ENCODE assay signal across 9 mouse cellular contexts in genomic region chr1:165706492-165706891, GRCm38 (mm10). TPM values are rescaled to one million over a fixed set of nuclear protein-coding genes. Genes with fewer than 3 reads are reported as not detected.
DNase-seq lines count a peak whose midpoint lies in the region; ATAC-seq and TF ChIP-seq lines count a peak whose summit lies in the region.
"Had no signal": no experiment of that assay in that cellular context is flagged by ENCODE, and none has a peak within 500 bp of the region (broad histone marks: within the 10 kb centered on the region; RNA-seq: fewer than 3 reads in every experiment).

No protein-coding gene starts in this region.

- H3K4me2 ChIP-seq in kidney, embryonic 14.5 days (replicated peaks; ENCODE audit: low read depth, low read length), result peak overlapping the region; percentile 55
- H3K4me2 ChIP-seq in stomach, postnatal 0 days (replicated peaks; ENCODE audit: low read depth), result peak overlapping the region; percentile 93

- ATAC-seq in kidney, embryonic 14.5 days (ENCODE audit: low FRiP score, low TSS enrichment), result no peak
- no peak for ATAC-seq in stomach, postnatal 0 days (ENCODE audit: low FRiP score, low TSS enrichment)

- no peaks in the 10 kb centered on the region for H3K36me3 ChIP-seq in kidney, embryonic 14.5 days (ENCODE audit: control insufficient read depth, insufficient read depth, low read length)
- no peaks in the 10 kb centered on the region for H3K36me3 ChIP-seq in limb, embryonic 10.5 days
- no peaks in the 10 kb centered on the region for H3K36me3 ChIP-seq in stomach, postnatal 0 days (ENCODE audit: control insufficient read depth, insufficient read depth, low read length)

- H3K4me3 ChIP-seq in kidney, embryonic 14.5 days (ENCODE audit: low read length), result peak overlapping the region; percentile 74
- H3K4me3 ChIP-seq in limb, embryonic 10.5 days, result peak overlapping the region; percentile 72; the same call in 1 of the 2 replicates
- peak overlapping the region; percentile 78 for H3K4me3 ChIP-seq in stomach, postnatal 0 days (ENCODE audit: low read depth, low read length)
- H3K4me3 ChIP-seq: myocyte had no signal

- no peak for TF ChIP-seq CTCF in stomach, postnatal 0 days (IDR thresholded peaks at IDR 0.05; ENCODE audit: low read depth)

- DNase-seq in kidney, postnatal 14 days, result no peak
- DNase-seq in thymus, postnatal 25 days, result peak; percentile 40
- DNase-seq in thymus, adult 18-20 months, result no peak
- DNase-seq in limb, embryonic 10.5 days (ENCODE audit: low spot score), result no peak
- no peak for DNase-seq in stomach, postnatal 0 days (ENCODE audit: low spot score)
- no peak for DNase-seq in layer of hippocampus, postnatal 25 days (ENCODE audit: extremely low spot score in 1 of 2, low spot score in 1 of 2)
- DNase-seq in c-Kit-positive CD71-positive TER-119-positive erythroid progenitor cells, embryonic 14.5 days (ENCODE audit: low spot score), result no peak

- H3K4me1 ChIP-seq in kidney, embryonic 14.5 days (ENCODE audit: control insufficient read depth, insufficient read depth, low read length), result peaks cover 56% of the 10 kb centered on the region
- peaks cover 46% of the 10 kb centered on the region for H3K4me1 ChIP-seq in limb, embryonic 10.5 days
- peaks cover 7% of the 10 kb centered on the region for H3K4me1 ChIP-seq in stomach, postnatal 0 days (replicated peaks; ENCODE audit: control insufficient read depth, insufficient read depth)

- 55% methylated on average over 4 of the region's 4 CpGs for WGBS in kidney, embryonic 14.5 days
- WGBS in limb, embryonic 10.5 days, result 71% methylated on average over 4 of the region's 4 CpGs
- 66% methylated on average over 4 of the region's 4 CpGs for WGBS in stomach, postnatal 0 days

- peak overlapping the region; percentile 8; the same call in 1 of the 2 replicates for H3K27ac ChIP-seq in kidney, embryonic 14.5 days (ENCODE audit: low read depth, low read length)
- peak overlapping the region; percentile 9; the same call in 1 of the 2 replicates for H3K27ac ChIP-seq in limb, embryonic 10.5 days
- no peak overlapping the region; the same call in 1 of the 2 replicates for H3K27ac ChIP-seq in stomach, postnatal 0 days (replicated peaks)

- H3K27me3 ChIP-seq in kidney, embryonic 14.5 days (ENCODE audit: control insufficient read depth, insufficient read depth, low read length), result no peaks in the 10 kb centered on the region
- peaks cover 60% of the 10 kb centered on the region for H3K27me3 ChIP-seq in limb, embryonic 10.5 days (ENCODE audit: low read depth, poor library complexity, severe bottlenecking)
- no peaks in the 10 kb centered on the region for H3K27me3 ChIP-seq in stomach, postnatal 0 days (ENCODE audit: control insufficient read depth, insufficient read depth, low read length)

- TF ChIP-seq EP300 in stomach, postnatal 0 days (optimal IDR thresholded peaks at IDR 0.05), result no peak

- no peaks in the 10 kb centered on the region for H3K9me3 ChIP-seq in kidney, embryonic 14.5 days (ENCODE audit: control insufficient read depth, low read length)
- H3K9me3 ChIP-seq in limb, embryonic 10.5 days (replicated peaks), result no peaks in the 10 kb centered on the region
- H3K9me3 ChIP-seq in stomach, postnatal 0 days (ENCODE audit: control insufficient read depth, low read length), result no peaks in the 10 kb centered on the region

- H3K9ac ChIP-seq in kidney, embryonic 14.5 days (ENCODE audit: low read depth, low read length), result peak overlapping the region; percentile 71; the same call in 1 of the 2 replicates
- H3K9ac ChIP-seq in stomach, postnatal 0 days (ENCODE audit: low read length), result peak overlapping the region; percentile 5; the same call in 1 of the 2 replicates

RNA-seq across cellular contexts. Expression of gene Rcsd1, which starts 3.1 kb away (rescaled TPM):
- polyA plus RNA-seq in kidney, embryonic 14.5 days (2014; fragmentation: Nextera tagmentation; extraction: Ambion mirVana), result 29.4 and 44.4 TPM in 2 replicates
- 10.1 and 10.8 TPM in 2 replicates for polyA plus RNA-seq in limb, embryonic 10.5 days (2016; fragmentation: Nextera tagmentation; extraction: Ambion mirVana)
- polyA plus RNA-seq in stomach, postnatal 0 days (2015; fragmentation: Nextera tagmentation; extraction: Ambion mirVana), result 16.1 TPM in 2 replicates
- 1 to 10 TPM; 4.3 to 4.8 TPM for total RNA-seq in layer of hippocampus, postnatal 25 days (2021)

RNA-seq across cellular contexts. Expression of gene Creg1, which starts 57.1 kb away (rescaled TPM):
- polyA plus RNA-seq in kidney, embryonic 14.5 days (2014; fragmentation: Nextera tagmentation; extraction: Ambion mirVana), result 53.8 and 56.9 TPM in 2 replicates
- 31.5 and 36.0 TPM in 2 replicates for polyA plus RNA-seq in limb, embryonic 10.5 days (2016; fragmentation: Nextera tagmentation; extraction: Ambion mirVana)
- 139 and 140 TPM in 2 replicates for polyA plus RNA-seq in stomach, postnatal 0 days (2015; fragmentation: Nextera tagmentation; extraction: Ambion mirVana)
- total RNA-seq in layer of hippocampus, postnatal 25 days (2021), result 10 to 100 TPM; 26.1 to 28.7 TPM
